Mouse (Mus musculus): Measurements from ENCODE around the gene 4933415A04Rik.

4933415A04Rik gene

DNA sequence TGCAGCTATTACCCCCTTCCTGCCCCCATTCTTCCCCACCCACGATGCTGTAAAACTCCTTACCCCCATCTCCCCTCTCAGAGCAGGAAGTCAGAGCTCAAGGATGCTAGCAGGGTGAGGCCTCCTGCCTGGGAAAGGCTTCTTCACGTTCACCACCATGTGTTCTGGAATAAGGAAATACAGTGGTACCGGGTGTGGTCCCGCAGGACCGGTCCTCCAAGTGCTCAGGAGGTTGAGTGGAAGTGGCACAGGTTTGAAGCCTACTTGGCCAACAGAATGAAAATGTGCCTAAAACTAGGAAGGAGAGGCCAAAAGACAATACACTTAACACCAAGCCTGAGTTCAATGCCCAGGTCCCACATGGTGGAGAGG lies 23.8 kb downstream of the 4933415A04Rik start:
- Histone ChIP-seq H3K36me3 (ENCODE audit: insufficient read depth, low read length) (no peaks in the 10 kb centered on the region), H3K9me3 (ENCODE audit: low read length) (no peaks in the 10 kb centered on the region), H3K4me3 (replicated peaks; ENCODE audit: low read length) (no peak overlapping the region), H3K27me3 (ENCODE audit: insufficient read depth, low read length) (no peaks in the 10 kb centered on the region), H3K4me1 (replicated peaks; ENCODE audit: low read depth, low read length) (peaks cover 40% of the 10 kb centered on the region)
- TF ChIP-seq NANOG (IDR thresholded peaks at IDR 0.05; ENCODE audit: borderline replicate concordance, low read length) (no peak), CTCF (conservative IDR thresholded peaks at IDR 0.05; ENCODE audit: low read length) (no peak), POU5F1 (IDR thresholded peaks at IDR 0.05; ENCODE audit: borderline replicate concordance, low read length) (no peak)

DNA sequence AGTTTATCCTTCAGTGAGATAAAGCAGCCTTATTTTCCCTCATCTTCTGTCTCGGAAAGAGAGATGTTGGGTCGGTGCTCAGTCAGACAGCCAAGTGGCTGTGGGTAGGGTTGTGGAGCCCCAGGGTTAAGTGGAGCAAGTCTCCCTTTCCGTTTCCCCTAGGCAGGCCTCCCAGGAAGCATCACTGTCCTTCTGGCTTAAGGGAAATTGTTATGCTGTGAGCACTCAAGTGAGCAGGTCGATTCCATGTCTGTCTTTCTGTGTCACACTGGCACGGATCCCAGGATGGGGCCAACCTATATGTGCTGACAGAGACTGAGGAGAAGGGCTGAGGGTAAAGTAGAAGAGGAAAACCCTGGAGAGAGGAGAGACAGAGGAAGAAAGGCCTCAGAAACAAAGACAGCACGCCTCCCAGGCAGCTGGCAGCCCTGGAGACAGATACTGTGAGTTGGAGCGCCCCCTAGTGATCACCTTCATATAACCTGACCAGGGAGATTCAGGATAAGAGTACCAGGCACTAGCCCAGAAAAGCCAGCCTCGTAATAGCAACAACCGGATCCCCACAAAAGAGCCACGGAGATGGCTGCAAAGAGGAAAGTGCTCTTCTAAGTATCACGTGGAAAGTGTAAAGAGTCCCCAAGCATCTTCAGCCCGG lies 26.1 kb downstream of the 4933415A04Rik start:
- Histone ChIP-seq H3K4me3 (replicated peaks; ENCODE audit: low read length) (no peak overlapping the region), H3K9me3 (ENCODE audit: low read length) (peaks cover 6% of the 10 kb centered on the region; the same call in 1 of the 2 replicates), H3K36me3 (ENCODE audit: insufficient read depth, low read length) (no peaks in the 10 kb centered on the region), H3K4me1 (replicated peaks; ENCODE audit: low read depth, low read length) (peaks cover 53% of the 10 kb centered on the region), H3K27me3 (ENCODE audit: insufficient read depth, low read length) (no peaks in the 10 kb centered on the region)
- no peak for TF ChIP-seq NANOG (IDR thresholded peaks at IDR 0.05; ENCODE audit: borderline replicate concordance, low read length)
- TF ChIP-seq CTCF (conservative IDR thresholded peaks at IDR 0.05; ENCODE audit: low read length): peak; percentile 68

DNA sequence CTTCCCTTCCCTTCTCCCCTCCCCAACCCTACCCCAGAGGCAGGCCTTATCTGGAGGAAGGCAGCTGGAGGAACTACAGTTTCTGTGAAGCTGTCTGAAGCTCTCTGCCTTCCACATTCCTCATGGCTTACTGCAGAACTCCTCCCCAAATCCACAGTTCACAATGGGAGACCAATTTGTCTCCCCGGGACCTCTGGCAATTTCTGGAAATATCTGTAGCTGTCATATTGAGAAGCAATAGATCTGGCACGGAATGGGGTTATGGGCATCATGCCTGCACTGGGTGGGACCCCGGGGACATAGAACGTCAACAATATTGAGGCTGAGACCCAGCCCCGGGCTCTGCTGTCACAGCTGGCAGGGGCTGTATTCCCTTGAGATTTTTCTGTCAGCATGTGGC lies 31.1 kb downstream of the 4933415A04Rik start:
- Histone ChIP-seq H3K27me3 (ENCODE audit: insufficient read depth, low read length) (no peaks in the 10 kb centered on the region), H3K4me3 (replicated peaks; ENCODE audit: low read length) (0 out of 2 replicates have a peak overlapping the region, but pooled peaks have one; percentile 23), H3K9me3 (ENCODE audit: low read length) (peaks cover 6% of the 10 kb centered on the region; the same call in 1 of the 2 replicates), H3K4me1 (replicated peaks; ENCODE audit: low read depth, low read length) (peaks cover 73% of the 10 kb centered on the region), H3K36me3 (ENCODE audit: insufficient read depth, low read length) (no peaks in the 10 kb centered on the region)
- TF ChIP-seq POU5F1 (IDR thresholded peaks at IDR 0.05; ENCODE audit: borderline replicate concordance, low read length) (no peak), NANOG (IDR thresholded peaks at IDR 0.05; ENCODE audit: borderline replicate concordance, low read length) (no peak), CTCF (conservative IDR thresholded peaks at IDR 0.05; ENCODE audit: low read length) (no peak)

DNA sequence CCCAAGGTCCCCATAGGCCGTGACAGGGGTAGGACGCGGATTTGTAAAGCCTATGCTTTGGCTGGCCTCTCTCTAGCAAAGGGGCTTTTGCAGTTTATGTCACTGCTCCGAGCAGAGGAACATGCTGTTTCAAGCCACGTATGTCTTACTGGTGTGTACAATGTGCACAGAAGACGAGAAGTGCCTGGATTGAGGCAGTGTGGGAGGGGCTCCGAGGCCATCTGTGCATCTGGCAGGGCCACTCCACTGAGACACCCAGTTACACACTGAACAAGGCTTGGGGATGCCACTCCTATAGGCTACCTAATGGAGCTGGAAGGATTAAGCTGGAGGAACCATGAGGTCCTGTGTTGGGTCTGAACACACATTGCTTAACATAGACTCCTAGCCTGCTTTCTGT lies 31.6 kb downstream of the 4933415A04Rik start:
- Histone ChIP-seq H3K36me3 (ENCODE audit: insufficient read depth, low read length) (no peaks in the 10 kb centered on the region), H3K4me1 (replicated peaks; ENCODE audit: low read depth, low read length) (peaks cover 74% of the 10 kb centered on the region), H3K4me3 (replicated peaks; ENCODE audit: low read length) (no peak overlapping the region), H3K9me3 (ENCODE audit: low read length) (peaks cover 6% of the 10 kb centered on the region; the same call in 1 of the 2 replicates), H3K27me3 (ENCODE audit: insufficient read depth, low read length) (no peaks in the 10 kb centered on the region)
- TF ChIP-seq CTCF (conservative IDR thresholded peaks at IDR 0.05; ENCODE audit: low read length) (no peak), POU5F1 (IDR thresholded peaks at IDR 0.05; ENCODE audit: borderline replicate concordance, low read length) (no peak), NANOG (IDR thresholded peaks at IDR 0.05; ENCODE audit: borderline replicate concordance, low read length) (no peak)

DNA sequence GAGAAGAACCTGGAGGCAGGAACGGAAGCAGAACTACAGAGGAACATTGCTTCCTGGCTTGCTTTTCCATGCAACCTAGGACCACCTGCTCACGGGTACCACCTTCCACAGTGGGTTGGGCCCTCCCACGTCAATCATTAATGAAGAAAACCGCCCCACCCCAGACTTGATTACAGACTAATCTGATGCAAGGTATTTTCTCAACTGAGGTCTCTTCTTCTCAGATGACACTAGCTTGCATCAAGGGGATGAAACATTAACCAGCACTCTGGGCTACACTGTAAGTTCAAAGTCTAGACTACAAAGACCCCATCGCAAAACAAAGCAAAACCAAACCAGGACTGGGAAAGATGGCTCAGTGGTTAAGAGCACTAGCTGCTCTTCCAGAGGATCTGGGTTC lies 34.9 kb downstream of the 4933415A04Rik start:
- Histone ChIP-seq H3K27me3 (ENCODE audit: insufficient read depth, low read length) (no peaks in the 10 kb centered on the region), H3K36me3 (ENCODE audit: insufficient read depth, low read length) (no peaks in the 10 kb centered on the region), H3K4me3 (replicated peaks; ENCODE audit: low read length) (0 out of 2 replicates have a peak overlapping the region, but pooled peaks have one; percentile 3), H3K4me1 (replicated peaks; ENCODE audit: low read depth, low read length) (peaks cover 90% of the 10 kb centered on the region), H3K9me3 (ENCODE audit: low read length) (no peaks in the 10 kb centered on the region)
- TF ChIP-seq CTCF (conservative IDR thresholded peaks at IDR 0.05; ENCODE audit: low read length) (no peak), POU5F1 (IDR thresholded peaks at IDR 0.05; ENCODE audit: borderline replicate concordance, low read length) (no peak), NANOG (IDR thresholded peaks at IDR 0.05; ENCODE audit: borderline replicate concordance, low read length) (no peak)

DNA sequence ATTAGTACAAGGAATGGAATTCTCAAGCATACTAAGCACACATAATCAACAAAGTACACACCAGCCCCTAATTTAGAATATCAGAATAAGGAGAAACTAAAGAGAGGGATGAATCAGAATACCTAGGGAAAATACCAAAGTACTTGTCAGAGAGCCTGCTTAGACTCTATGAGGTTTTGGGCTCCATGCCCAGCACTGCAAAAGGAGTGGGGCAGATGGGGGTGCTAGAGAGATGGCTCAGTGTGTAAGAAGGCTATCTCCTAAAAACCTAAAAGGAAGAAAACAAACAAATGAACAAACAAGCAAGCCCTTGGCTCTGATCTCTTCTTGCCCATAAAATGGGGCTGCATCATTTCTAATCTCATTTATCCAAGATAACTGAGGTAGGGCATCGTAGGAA lies 37.5 kb downstream of the 4933415A04Rik start:
- H3K4me3 ChIP-seq (replicated peaks; ENCODE audit: low read length): no peak overlapping the region
- no peaks in the 10 kb centered on the region for H3K36me3 ChIP-seq (ENCODE audit: insufficient read depth, low read length)
- no peaks in the 10 kb centered on the region for H3K27me3 ChIP-seq (ENCODE audit: insufficient read depth, low read length)
- H3K4me1 ChIP-seq (replicated peaks; ENCODE audit: low read depth, low read length): peaks cover 81% of the 10 kb centered on the region
- TF ChIP-seq NANOG (IDR thresholded peaks at IDR 0.05; ENCODE audit: borderline replicate concordance, low read length) (no peak), CTCF (conservative IDR thresholded peaks at IDR 0.05; ENCODE audit: low read length) (no peak), POU5F1 (IDR thresholded peaks at IDR 0.05; ENCODE audit: borderline replicate concordance, low read length) (no peak)
- H3K9me3 ChIP-seq (ENCODE audit: low read length): no peaks in the 10 kb centered on the region

DNA sequence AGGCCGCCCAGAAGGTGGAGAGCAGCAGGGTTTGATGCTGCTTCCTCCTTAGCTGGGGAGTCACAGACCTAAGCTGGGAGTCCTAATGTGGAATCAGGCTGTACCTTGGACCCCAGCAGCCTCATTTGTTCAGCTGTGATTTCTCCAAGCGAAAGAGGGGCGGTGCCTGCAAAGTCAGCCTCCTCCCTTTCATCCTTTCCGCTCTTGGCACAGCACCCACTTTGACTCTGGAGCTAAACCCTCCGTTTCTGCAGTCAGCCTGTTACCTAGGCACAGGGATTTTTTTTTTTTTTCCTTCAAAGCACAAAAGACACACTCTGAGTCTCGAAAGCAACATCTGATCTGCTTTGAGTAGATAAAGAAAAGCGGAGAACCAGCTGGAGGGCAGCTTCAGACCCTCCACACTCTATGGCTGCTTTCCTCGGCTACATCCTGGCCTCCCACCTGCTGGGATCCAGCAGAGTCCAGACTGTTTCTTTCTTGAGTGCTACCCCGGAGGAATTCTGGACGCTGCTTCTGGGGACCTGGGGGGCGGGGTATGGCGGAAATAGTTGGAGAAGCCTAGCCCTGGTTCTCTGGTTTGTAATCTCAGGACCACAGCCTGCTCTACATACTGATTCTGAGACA lies 39.6 kb downstream of the 4933415A04Rik start:
- peak overlapping the region; percentile 66 for H3K4me3 ChIP-seq (replicated peaks; ENCODE audit: low read length)
- H3K4me1 ChIP-seq (replicated peaks; ENCODE audit: low read depth, low read length): peaks cover 64% of the 10 kb centered on the region
- TF ChIP-seq POU5F1 (IDR thresholded peaks at IDR 0.05; ENCODE audit: borderline replicate concordance, low read length) (no peak), CTCF (conservative IDR thresholded peaks at IDR 0.05; ENCODE audit: low read length) (no peak), NANOG (IDR thresholded peaks at IDR 0.05; ENCODE audit: borderline replicate concordance, low read length) (no peak)
- no peaks in the 10 kb centered on the region for H3K36me3 ChIP-seq (ENCODE audit: insufficient read depth, low read length)
- no peaks in the 10 kb centered on the region for H3K27me3 ChIP-seq (ENCODE audit: insufficient read depth, low read length)
- H3K9me3 ChIP-seq (ENCODE audit: low read length): no peaks in the 10 kb centered on the region

DNA sequence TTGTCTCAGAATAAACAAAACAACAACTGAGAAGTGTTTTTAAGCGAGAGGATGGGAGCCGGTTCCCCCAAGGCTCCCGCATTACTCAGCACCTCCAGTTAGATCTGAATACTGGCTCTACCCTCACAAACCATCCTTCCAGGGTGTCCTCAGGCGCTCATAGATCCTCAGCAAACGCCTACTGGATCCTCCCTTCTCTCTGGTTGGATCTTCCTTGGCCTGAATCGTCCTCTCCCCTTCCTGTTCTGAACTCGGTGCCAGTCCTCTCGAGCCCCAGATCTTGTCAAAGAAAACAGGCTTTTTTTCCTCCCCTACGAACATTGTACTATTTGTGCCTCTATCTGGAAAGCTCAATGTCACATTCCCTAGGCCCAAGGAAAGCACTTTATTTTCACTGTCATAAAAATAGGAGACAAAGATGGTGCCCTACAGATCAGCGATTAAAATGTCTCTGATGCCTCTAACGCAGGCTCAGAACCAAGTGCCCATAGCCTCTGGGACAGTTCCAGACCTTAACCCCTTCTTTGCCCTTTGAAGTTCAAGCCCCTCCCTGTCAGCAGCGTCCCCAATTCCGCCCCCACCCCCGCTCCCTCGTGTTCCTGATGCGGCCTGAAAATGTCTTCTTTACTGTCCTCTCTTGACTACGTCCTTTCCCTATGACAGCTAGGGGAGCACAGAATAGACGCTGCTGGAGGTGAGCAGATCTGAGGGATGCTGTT lies 40.2 kb downstream of the 4933415A04Rik start:
- Histone ChIP-seq H3K36me3 (ENCODE audit: insufficient read depth, low read length) (no peaks in the 10 kb centered on the region), H3K4me1 (replicated peaks; ENCODE audit: low read depth, low read length) (peaks cover 57% of the 10 kb centered on the region), H3K4me3 (replicated peaks; ENCODE audit: low read length) (peak overlapping the region; percentile 66), H3K27me3 (ENCODE audit: insufficient read depth, low read length) (no peaks in the 10 kb centered on the region), H3K9me3 (ENCODE audit: low read length) (no peaks in the 10 kb centered on the region)
- TF ChIP-seq POU5F1 (IDR thresholded peaks at IDR 0.05; ENCODE audit: borderline replicate concordance, low read length) (no peak), NANOG (IDR thresholded peaks at IDR 0.05; ENCODE audit: borderline replicate concordance, low read length) (no peak), CTCF (conservative IDR thresholded peaks at IDR 0.05; ENCODE audit: low read length) (no peak)
